Mouse (Mus musculus): ENCODE data around the gene Lrfn1. TPM values are rescaled to one million over a fixed set of nuclear protein-coding genes. Genes with fewer than 3 reads are reported as not detected.
"Not testable (repeated sequence)": the region's sequence is repeated elsewhere in the genome, so short reads cannot be mapped to it uniquely, and the experiment has no call there.

The Lrfn1 gene
- polyA plus RNA-seq, 1 experiment from 2014 or later: 6.6 TPM

GRCm38 (mm10) chr7:28488030-28488491 is 36.3 kb downstream of the Lrfn1 start:
- no peaks in the 10 kb centered on the region for H3K4me1 ChIP-seq (ENCODE audit: insufficient read depth)
- H3K27ac ChIP-seq (ENCODE audit: low read depth): no peak overlapping the region
- H3K36me3 ChIP-seq (ENCODE audit: insufficient read depth): no peaks in the 10 kb centered on the region
- H3K9ac ChIP-seq: peak overlapping the region; percentile 29; the same call in 1 of the 2 replicates
- ATAC-seq (ENCODE audit: insufficient read depth) (no peak), DNase-seq (peak; percentile 42)
- TF ChIP-seq CTCF (IDR thresholded peaks at IDR 0.05; ENCODE audit: low read depth): no peak
- H3K4me3 ChIP-seq (ENCODE audit: low read depth, low read length): peak overlapping the region; percentile 8; the same call in 1 of the 2 replicates
- H3K9me3 ChIP-seq (ENCODE audit: low read depth, low read length): no peaks in the 10 kb centered on the region
- peak overlapping the region; percentile 47 for H3K4me2 ChIP-seq
- WGBS: 4% methylated on average over 16 of the region's 16 CpGs
- H3K27me3 ChIP-seq (ENCODE audit: insufficient read depth, low read length): 0 out of 2 replicates have a peak, but pooled peaks cover 4% of the 10 kb centered on the region

GRCm38 (mm10) chr7:28490410-28490809 is 38.6 kb downstream of the Lrfn1 start:
- no peak overlapping the region for H3K4me3 ChIP-seq (ENCODE audit: low read depth, low read length)
- DNase-seq (peak; percentile 73), ATAC-seq (ENCODE audit: insufficient read depth) (no peak)
- 0 out of 2 replicates have a peak overlapping the region, but pooled peaks have one; percentile 32 for H3K4me2 ChIP-seq
- 6% methylated on average over 10 of the region's 10 CpGs for WGBS
- no peaks in the 10 kb centered on the region for H3K4me1 ChIP-seq (ENCODE audit: insufficient read depth)
- no peaks in the 10 kb centered on the region for H3K36me3 ChIP-seq (ENCODE audit: insufficient read depth)
- no peak overlapping the region for H3K27ac ChIP-seq (ENCODE audit: low read depth)
- TF ChIP-seq CTCF (IDR thresholded peaks at IDR 0.05; ENCODE audit: low read depth): peak; percentile 64
- H3K9me3 ChIP-seq (ENCODE audit: low read depth, low read length): no peaks in the 10 kb centered on the region
- H3K9ac ChIP-seq: no peak overlapping the region
- H3K27me3 ChIP-seq (ENCODE audit: insufficient read depth, low read length): 0 out of 2 replicates have a peak, but pooled peaks cover 4% of the 10 kb centered on the region

- no peak overlapping the region for H3K27ac ChIP-seq (ENCODE audit: low read depth)
- H3K27me3 ChIP-seq (ENCODE audit: insufficient read depth, low read length): 0 out of 2 replicates have a peak, but pooled peaks cover 4% of the 10 kb centered on the region
- ATAC-seq (ENCODE audit: insufficient read depth) (no peak), DNase-seq (no peak)
- H3K4me2 ChIP-seq: 0 out of 2 replicates have a peak overlapping the region, but pooled peaks have one; percentile 32
- no peak for TF ChIP-seq CTCF (IDR thresholded peaks at IDR 0.05; ENCODE audit: low read depth)
- H3K4me1 ChIP-seq (ENCODE audit: insufficient read depth): no peaks in the 10 kb centered on the region
- 30% methylated on average over 14 of the region's 14 CpGs for WGBS
- H3K36me3 ChIP-seq (ENCODE audit: insufficient read depth): no peaks in the 10 kb centered on the region
- no peak overlapping the region for H3K9ac ChIP-seq
- no peak overlapping the region for H3K4me3 ChIP-seq (ENCODE audit: low read depth, low read length)
- no peaks in the 10 kb centered on the region for H3K9me3 ChIP-seq (ENCODE audit: low read depth, low read length)
These were observed 39.1 kb downstream of the Lrfn1 start for GRCm38 (mm10) chr7:28490903-28491302.

DNA sequence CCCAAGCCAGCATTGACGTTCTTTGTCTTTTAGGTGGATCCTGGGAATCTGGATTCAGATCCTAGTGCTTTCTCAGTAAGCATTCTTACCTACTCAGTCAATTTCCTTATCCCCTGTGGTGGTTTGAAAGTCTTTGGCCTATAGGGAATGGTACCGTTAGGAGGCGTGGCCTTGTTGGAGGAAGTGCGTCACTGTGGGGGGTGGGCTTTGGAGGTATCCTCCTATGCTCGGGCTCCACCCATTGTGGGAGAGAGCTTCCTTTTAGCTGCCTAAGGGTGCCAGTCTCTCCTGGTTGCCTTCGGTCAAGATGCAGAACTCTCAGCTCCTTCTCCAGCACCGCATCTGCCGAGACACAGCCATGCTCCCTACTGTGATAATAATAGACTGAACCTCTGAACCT is 40.5 kb downstream of the Lrfn1 start:
- Histone ChIP-seq H3K9ac (no peak overlapping the region), H3K27me3 (ENCODE audit: insufficient read depth, low read length) (0 out of 2 replicates have a peak, but pooled peaks cover 4% of the 10 kb centered on the region), H3K4me1 (ENCODE audit: insufficient read depth) (no peaks in the 10 kb centered on the region), H3K4me2 (no peak overlapping the region), H3K36me3 (ENCODE audit: insufficient read depth) (no peaks in the 10 kb centered on the region), H3K4me3 (ENCODE audit: low read depth, low read length) (no peak overlapping the region), H3K27ac (ENCODE audit: low read depth) (no peak overlapping the region), H3K9me3 (ENCODE audit: low read depth, low read length) (no peaks in the 10 kb centered on the region)
- TF ChIP-seq CTCF (IDR thresholded peaks at IDR 0.05; ENCODE audit: low read depth): no peak
- ATAC-seq (ENCODE audit: insufficient read depth) (no peak), DNase-seq (no peak)
- 78% methylated on average over 8 of the region's 8 CpGs for WGBS

GRCm38 (mm10) chr7:28495426-28495825 is 43.6 kb downstream of the Lrfn1 start:
- H3K27me3 ChIP-seq (ENCODE audit: insufficient read depth, low read length): no peaks in the 10 kb centered on the region
- DNase-seq (no peak), ATAC-seq (ENCODE audit: insufficient read depth) (no peak)
- 55% methylated on average over 11 of the region's 11 CpGs for WGBS
- H3K9me3 ChIP-seq (ENCODE audit: low read depth, low read length): no peaks in the 10 kb centered on the region
- H3K4me2 ChIP-seq: no peak overlapping the region
- no peak for TF ChIP-seq CTCF (IDR thresholded peaks at IDR 0.05; ENCODE audit: low read depth)
- no peak overlapping the region for H3K4me3 ChIP-seq (ENCODE audit: low read depth, low read length)
- H3K27ac ChIP-seq (ENCODE audit: low read depth): no peak overlapping the region
- no peak overlapping the region for H3K9ac ChIP-seq
- H3K36me3 ChIP-seq (ENCODE audit: insufficient read depth): no peaks in the 10 kb centered on the region
- H3K4me1 ChIP-seq (ENCODE audit: insufficient read depth): no peaks in the 10 kb centered on the region

GRCm38 (mm10) chr7:28505585-28505984 is 53.8 kb downstream of the Lrfn1 start:
- no peak for ATAC-seq (ENCODE audit: insufficient read depth)
- TF ChIP-seq CTCF (IDR thresholded peaks at IDR 0.05; ENCODE audit: low read depth): no peak
- Histone ChIP-seq H3K9ac (no peak overlapping the region), H3K4me3 (ENCODE audit: low read depth, low read length) (no peak overlapping the region), H3K36me3 (ENCODE audit: insufficient read depth) (no peaks in the 10 kb centered on the region), H3K4me2 (no peak overlapping the region), H3K27ac (ENCODE audit: low read depth) (no peak overlapping the region), H3K4me1 (ENCODE audit: insufficient read depth) (no peaks in the 10 kb centered on the region), H3K27me3 (ENCODE audit: insufficient read depth, low read length) (no peaks in the 10 kb centered on the region), H3K9me3 (ENCODE audit: low read depth, low read length) (no peaks in the 10 kb centered on the region)
- 6% methylated on average over 5 of the region's 5 CpGs for WGBS
- peak; percentile 69 for DNase-seq

GRCm38 (mm10) chr7:28509121-28509520 is 57.3 kb downstream of the Lrfn1 start:
- H3K4me3 ChIP-seq (ENCODE audit: low read depth, low read length); H3K27ac ChIP-seq (ENCODE audit: low read depth); H3K9ac ChIP-seq; H3K4me2 ChIP-seq; H3K36me3 ChIP-seq (ENCODE audit: insufficient read depth); ATAC-seq (ENCODE audit: insufficient read depth); H3K27me3 ChIP-seq (ENCODE audit: insufficient read depth, low read length); H3K4me1 ChIP-seq (ENCODE audit: insufficient read depth); DNase-seq; H3K9me3 ChIP-seq (ENCODE audit: low read depth, low read length): not testable (repeated sequence)
- 58% methylated on average over 2 of the region's 2 CpGs for WGBS

DNA sequence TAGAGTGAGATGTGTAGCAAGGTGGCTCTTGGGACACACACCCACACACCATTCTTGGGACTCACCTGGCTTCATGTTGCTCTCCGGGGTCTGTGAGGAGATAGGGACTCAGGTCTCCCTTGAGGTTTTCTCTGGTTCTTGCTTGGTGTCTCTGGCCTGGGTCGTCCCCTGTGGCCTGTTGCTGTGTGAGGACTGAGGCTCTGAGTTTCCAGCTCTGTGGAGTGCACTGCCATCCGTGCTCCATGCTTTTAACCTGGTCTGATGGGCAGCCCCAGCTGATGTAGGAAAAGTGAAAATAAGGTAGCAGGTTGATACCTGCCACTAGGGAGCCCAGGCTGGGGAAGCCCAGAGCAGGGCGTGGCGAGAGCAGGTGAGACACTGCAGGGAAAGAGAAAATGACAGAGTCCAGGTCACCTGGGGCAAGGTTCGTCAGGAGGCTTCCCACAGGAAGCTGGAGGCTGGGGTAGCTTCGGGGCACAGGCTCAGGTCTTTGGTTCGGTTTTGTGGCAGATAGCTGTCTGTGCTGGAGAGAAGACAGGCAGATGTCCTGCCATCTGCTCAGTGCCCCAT is 58.7 kb downstream of the Lrfn1 start, which contains the start of gene Ifnl2:
Gene Ifnl2, minus strand, starts transcription at position 51 of the 570 bp plus-strand sequence.
- not testable (repeated sequence) for H3K4me2 ChIP-seq; ATAC-seq (ENCODE audit: insufficient read depth); H3K27me3 ChIP-seq (ENCODE audit: insufficient read depth, low read length); H3K36me3 ChIP-seq (ENCODE audit: insufficient read depth); H3K27ac ChIP-seq (ENCODE audit: low read depth); H3K4me3 ChIP-seq (ENCODE audit: low read depth, low read length); H3K9ac ChIP-seq; H3K9me3 ChIP-seq (ENCODE audit: low read depth, low read length); DNase-seq; H3K4me1 ChIP-seq (ENCODE audit: insufficient read depth)
- 59% methylated on average over 8 of the region's 8 CpGs for WGBS

Measured in lung, embryonic 14.5 days (tissue).